Comparison of ENCODE assay signal across 22 mouse cellular contexts in the genomic region with DNA sequence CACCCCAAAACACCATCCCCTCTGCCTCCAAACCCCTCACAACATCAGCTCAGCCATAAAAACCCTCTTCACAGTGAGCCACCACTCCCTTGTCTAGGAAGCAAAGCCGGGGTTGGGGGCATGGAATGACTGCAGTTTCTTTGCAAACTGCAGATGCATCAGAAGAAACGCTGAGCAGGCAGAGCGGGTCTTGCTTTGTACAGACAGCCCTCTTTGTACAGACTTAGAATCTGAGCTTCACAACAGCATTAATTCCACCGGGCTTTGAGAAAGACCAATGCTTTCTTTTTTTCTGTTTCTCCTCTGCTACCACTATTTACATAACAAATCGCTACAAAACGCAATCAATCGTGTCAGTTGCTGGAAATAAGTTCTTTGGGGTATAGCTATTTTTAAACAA.
DNase-seq lines count a peak whose midpoint lies in the region; ATAC-seq and TF ChIP-seq lines count a peak whose summit lies in the region.
"Had no signal": no experiment of that assay in that cellular context is flagged by ENCODE, and none has a peak within 500 bp of the region (broad histone marks: within the 10 kb centered on the region; RNA-seq: fewer than 3 reads in every experiment).

No protein-coding gene starts in this region.

- H3K9me3 ChIP-seq in forebrain, postnatal 0 days (ENCODE audit: low read length) = no peaks in the 10 kb centered on the region
- H3K9me3 ChIP-seq in forebrain, embryonic 13.5 days (replicated peaks) = no peaks in the 10 kb centered on the region
- H3K9me3 ChIP-seq in intestine, embryonic 14.5 days (ENCODE audit: control insufficient read depth, low read length) = no peaks in the 10 kb centered on the region
- no peaks in the 10 kb centered on the region for H3K9me3 ChIP-seq in intestine, embryonic 15.5 days
- H3K9me3 ChIP-seq in stomach, postnatal 0 days (ENCODE audit: control insufficient read depth, low read length) = no peaks in the 10 kb centered on the region
- H3K9me3 ChIP-seq: embryonic facial prominence, embryonic 15.5 days; forebrain, embryonic 10.5 days; heart, embryonic 12.5 days; hindbrain, embryonic 10.5 days; hindbrain, embryonic 15.5 days had no signal

- H3K27ac ChIP-seq in forebrain, postnatal 0 days (ENCODE audit: low read depth, low read length) = no peak overlapping the region
- no peak overlapping the region for H3K27ac ChIP-seq in forebrain, embryonic 13.5 days
- H3K27ac ChIP-seq in intestine, embryonic 14.5 days (ENCODE audit: low read depth) = peak overlapping the region; percentile 8; the same call in 1 of the 2 replicates
- H3K27ac ChIP-seq in intestine, embryonic 15.5 days = no peak overlapping the region
- no peak overlapping the region for H3K27ac ChIP-seq in stomach, postnatal 0 days (replicated peaks)
- H3K27ac ChIP-seq: embryonic facial prominence, embryonic 15.5 days; forebrain, embryonic 10.5 days; heart, adult 2 months; hindbrain, embryonic 10.5 days; hindbrain, embryonic 15.5 days had no signal

- H3K9ac ChIP-seq in forebrain, postnatal 0 days = no peak overlapping the region
- no peak overlapping the region for H3K9ac ChIP-seq in forebrain, embryonic 13.5 days
- H3K9ac ChIP-seq in intestine, embryonic 14.5 days (ENCODE audit: low read length) = no peak overlapping the region
- H3K9ac ChIP-seq in intestine, embryonic 15.5 days = no peak overlapping the region
- 0 out of 2 replicates have a peak overlapping the region, but pooled peaks have one; percentile 13 for H3K9ac ChIP-seq in stomach, postnatal 0 days (ENCODE audit: low read length)
- H3K9ac ChIP-seq: embryonic facial prominence, embryonic 15.5 days; heart, embryonic 12.5 days; hindbrain, embryonic 15.5 days had no signal

- ATAC-seq in forebrain, postnatal 0 days = peak; percentile 65
- no peak for ATAC-seq in forebrain, embryonic 13.5 days
- no peak for ATAC-seq in intestine, embryonic 14.5 days (replicated peaks; ENCODE audit: low FRiP score, low TSS enrichment, low read depth)
- ATAC-seq in intestine, embryonic 15.5 days = no peak
- ATAC-seq in stomach, postnatal 0 days (ENCODE audit: low FRiP score, low TSS enrichment) = no peak
- ATAC-seq: inflammation-experienced regulatory T-cells, adult 6 months had no signal

- H3K4me2 ChIP-seq in forebrain, postnatal 0 days (ENCODE audit: low read depth) = no peak overlapping the region
- H3K4me2 ChIP-seq in forebrain, embryonic 13.5 days = no peak overlapping the region
- no peak overlapping the region for H3K4me2 ChIP-seq in intestine, embryonic 14.5 days (ENCODE audit: low read length)
- H3K4me2 ChIP-seq in intestine, embryonic 15.5 days (replicated peaks) = no peak overlapping the region
- H3K4me2 ChIP-seq in stomach, postnatal 0 days (replicated peaks; ENCODE audit: low read depth) = no peak overlapping the region
- H3K4me2 ChIP-seq: embryonic facial prominence, embryonic 15.5 days; heart, embryonic 12.5 days; hindbrain, embryonic 15.5 days had no signal

- TF ChIP-seq EP300 in stomach, postnatal 0 days (optimal IDR thresholded peaks at IDR 0.05) = no peak

- no peak for TF ChIP-seq CTCF in forebrain, postnatal 0 days (IDR thresholded peaks at IDR 0.05; ENCODE audit: low read depth)
- TF ChIP-seq CTCF in stomach, postnatal 0 days (IDR thresholded peaks at IDR 0.05; ENCODE audit: low read depth) = no peak

- H3K36me3 ChIP-seq in forebrain, postnatal 0 days (ENCODE audit: insufficient read depth) = no peaks in the 10 kb centered on the region
- H3K36me3 ChIP-seq in forebrain, embryonic 13.5 days (ENCODE audit: poor library complexity, severe bottlenecking) = no peaks in the 10 kb centered on the region
- no peaks in the 10 kb centered on the region for H3K36me3 ChIP-seq in intestine, embryonic 14.5 days (ENCODE audit: control insufficient read depth, insufficient read depth, low read length)
- H3K36me3 ChIP-seq in intestine, embryonic 15.5 days = no peaks in the 10 kb centered on the region
- no peaks in the 10 kb centered on the region for H3K36me3 ChIP-seq in stomach, postnatal 0 days (ENCODE audit: control insufficient read depth, insufficient read depth, low read length)
- H3K36me3 ChIP-seq: embryonic facial prominence, embryonic 15.5 days; forebrain, embryonic 10.5 days; heart, embryonic 12.5 days; hindbrain, embryonic 10.5 days; hindbrain, embryonic 15.5 days had no signal

- no peaks in the 10 kb centered on the region for H3K4me1 ChIP-seq in forebrain, postnatal 0 days (ENCODE audit: insufficient read depth)
- peaks cover 3% of the 10 kb centered on the region; the same call in 1 of the 2 replicates for H3K4me1 ChIP-seq in forebrain, embryonic 13.5 days
- 0 out of 2 replicates have a peak, but pooled peaks cover 4% of the 10 kb centered on the region for H3K4me1 ChIP-seq in intestine, embryonic 14.5 days (replicated peaks; ENCODE audit: control insufficient read depth, insufficient read depth, low read length)
- no peaks in the 10 kb centered on the region; the same call in 1 of the 2 replicates for H3K4me1 ChIP-seq in intestine, embryonic 15.5 days (replicated peaks)
- H3K4me1 ChIP-seq in stomach, postnatal 0 days (replicated peaks; ENCODE audit: control insufficient read depth, insufficient read depth) = no peaks in the 10 kb centered on the region
- H3K4me1 ChIP-seq: embryonic facial prominence, embryonic 15.5 days; heart, embryonic 12.5 days; hindbrain, embryonic 15.5 days had no signal

- no peak overlapping the region for H3K4me3 ChIP-seq in forebrain, postnatal 0 days (ENCODE audit: low read depth, low read length)
- H3K4me3 ChIP-seq in forebrain, embryonic 13.5 days = no peak overlapping the region
- no peak overlapping the region for H3K4me3 ChIP-seq in intestine, embryonic 14.5 days (ENCODE audit: low read depth, low read length)
- no peak overlapping the region for H3K4me3 ChIP-seq in intestine, embryonic 15.5 days (replicated peaks)
- H3K4me3 ChIP-seq in stomach, postnatal 0 days (ENCODE audit: low read depth, low read length) = no peak overlapping the region
- H3K4me3 ChIP-seq: embryonic facial prominence, embryonic 15.5 days; erythroblast, embryonic 14.5 days; forebrain, embryonic 10.5 days; heart, adult 2 months; heart, embryonic 12.5 days; hindbrain, embryonic 10.5 days; hindbrain, embryonic 15.5 days had no signal

- DNase-seq in forebrain, postnatal 0 days = no peak
- DNase-seq in intestine, embryonic 14.5 days (ENCODE audit: low spot score) = no peak
- peak; percentile 46 for DNase-seq in NIH3T3 (ENCODE audit: low read depth)
- no peak for DNase-seq in stomach, postnatal 0 days (ENCODE audit: low spot score)
- no peak for DNase-seq in right cerebral cortex, postnatal 10 days (ENCODE audit: low spot score in 2 of 2)
- DNase-seq: adrenal gland, adult 8-10 months; adrenal gland, postnatal 36 days; cerebellum, adult 18-20 months; cerebellum, adult 9-11 months; cerebellum, postnatal 36 days; gastrocnemius, postnatal 10 days; heart, adult 2 months; kidney, adult 18-20 months had no signal

- no peaks in the 10 kb centered on the region for H3K27me3 ChIP-seq in forebrain, postnatal 0 days (ENCODE audit: insufficient read depth, low read length)
- H3K27me3 ChIP-seq in forebrain, embryonic 13.5 days = no peaks in the 10 kb centered on the region
- no peaks in the 10 kb centered on the region for H3K27me3 ChIP-seq in intestine, embryonic 14.5 days (replicated peaks; ENCODE audit: control insufficient read depth, insufficient read depth, low read length)
- no peaks in the 10 kb centered on the region for H3K27me3 ChIP-seq in intestine, embryonic 15.5 days (replicated peaks)
- no peaks in the 10 kb centered on the region for H3K27me3 ChIP-seq in stomach, postnatal 0 days (ENCODE audit: control insufficient read depth, insufficient read depth, low read length)
- H3K27me3 ChIP-seq: embryonic facial prominence, embryonic 15.5 days; heart, embryonic 12.5 days; hindbrain, embryonic 15.5 days had no signal

- 25% methylated on average over 7 of the region's 7 CpGs for WGBS in forebrain, postnatal 0 days
- WGBS in forebrain, embryonic 13.5 days = 32% methylated on average over 7 of the region's 7 CpGs
- WGBS in intestine, embryonic 14.5 days = 25% methylated on average over 7 of the region's 7 CpGs
- WGBS in intestine, embryonic 15.5 days = 33% methylated on average over 7 of the region's 7 CpGs
- 13% methylated on average over 7 of the region's 7 CpGs for WGBS in stomach, postnatal 0 days
